Mouse (Mus musculus): ENCODE measurements around the gene Drosha.

Gene Drosha

GRCm38 (mm10) chr15:12833385-12833784, 8.8 kb downstream of the Drosha start:
- DNase-seq = no peak

- DNase-seq = no peak
These were observed 9.6 kb downstream of the Drosha start for GRCm38 (mm10) chr15:12834231-12834630.

- DNase-seq = no peak
These were observed 16.1 kb downstream of the Drosha start for GRCm38 (mm10) chr15:12840737-12841136.

- DNase-seq = no peak
These were observed 18.2 kb downstream of the Drosha start for GRCm38 (mm10) chr15:12842833-12843232.

- no peak for DNase-seq
These were observed 23.8 kb downstream of the Drosha start for GRCm38 (mm10) chr15:12848196-12848975.

GRCm38 (mm10) chr15:12849373-12849772, 24.8 kb downstream of the Drosha start:
- no peak for DNase-seq

GRCm38 (mm10) chr15:12853471-12853870, 28.9 kb downstream of the Drosha start:
- no peak for DNase-seq

- no peak for DNase-seq
These were observed 32.2 kb downstream of the Drosha start for GRCm38 (mm10) chr15:12856780-12857179.

GRCm38 (mm10) chr15:12857840-12858516, 33.4 kb downstream of the Drosha start:
- no peak for DNase-seq

GRCm38 (mm10) chr15:12858645-12859044, 34.0 kb downstream of the Drosha start:
- no peak for DNase-seq

GRCm38 (mm10) chr15:12862061-12862460, 37.4 kb downstream of the Drosha start:
- DNase-seq = no peak

- no peak for DNase-seq
These were observed 39.1 kb downstream of the Drosha start for GRCm38 (mm10) chr15:12863669-12864068.

- no peak for DNase-seq
These were observed 41.1 kb downstream of the Drosha start for GRCm38 (mm10) chr15:12865595-12866314.

GRCm38 (mm10) chr15:12867269-12867668, 42.7 kb downstream of the Drosha start:
- no peak for DNase-seq

- DNase-seq = peak; percentile 60
These were observed 51.0 kb downstream of the Drosha start for GRCm38 (mm10) chr15:12875442-12876176.

GRCm38 (mm10) chr15:12876266-12876665, 51.7 kb downstream of the Drosha start:
- no peak for DNase-seq

GRCm38 (mm10) chr15:12876881-12877280, 52.3 kb downstream of the Drosha start:
- no peak for DNase-seq

- no peak for DNase-seq
These were observed 53.3 kb downstream of the Drosha start for GRCm38 (mm10) chr15:12877934-12878333.

- no peak for DNase-seq
These were observed 54.0 kb downstream of the Drosha start for GRCm38 (mm10) chr15:12878581-12878980.

- DNase-seq = no peak
These were observed 55.3 kb downstream of the Drosha start for GRCm38 (mm10) chr15:12879937-12880336.

GRCm38 (mm10) chr15:12884855-12885254, 60.2 kb downstream of the Drosha start:
- DNase-seq = no peak

GRCm38 (mm10) chr15:12885361-12885760, 60.7 kb downstream of the Drosha start:
- DNase-seq = no peak

- no peak for DNase-seq
These were observed 62.6 kb downstream of the Drosha start for GRCm38 (mm10) chr15:12887206-12887605.
